Mouse (Mus musculus): ENCODE data around the gene Treml1. TPM values are rescaled to one million over a fixed set of nuclear protein-coding genes. Genes with fewer than 3 reads are reported as not detected.

Treml1 gene
- total and polyA plus RNA-seq, 3 experiments, result not detected

- Histone ChIP-seq H3K9me3 (replicated peaks; ENCODE audit: low read length) (no peaks in the 10 kb centered on the region), H3K36me3 (replicated peaks in 1 of 2; ENCODE audit: control insufficient read depth in 1 of 2, insufficient read depth in 1 of 2, low read length in 1 of 2) (peaks cover 0 to 7% of the 10 kb centered on the region in 2 experiments), H3K4me3 (replicated peaks in 1 of 3; ENCODE audit: low read depth in 2 of 3, low read length in 2 of 3, poor library complexity in 1 of 3) (no peak overlapping the region), H3K79me2 (replicated peaks; ENCODE audit: control insufficient read depth, extremely low read depth, insufficient read depth, poor library complexity, severe bottlenecking) (no peaks in the 10 kb centered on the region), H3K27ac (ENCODE audit: insufficient read depth, low read depth) (no peak overlapping the region), H3K9ac (ENCODE audit: insufficient read depth, low read depth) (no peak overlapping the region), H3K27me3 (replicated peaks) (peaks cover 5% of the 10 kb centered on the region), H3K4me2 (ENCODE audit: insufficient read depth, low read depth, poor library complexity, severe bottlenecking) (no peak overlapping the region), H3K4me1 (ENCODE audit: control insufficient read depth in 1 of 2, insufficient read depth in 2 of 2) (peaks cover 3 to 22% of the 10 kb centered on the region in 2 experiments; a peak in 3 of 4 replicates)
- DNase-seq (ENCODE audit: extremely low read depth), result no peak
- TF ChIP-seq MXI1 (IDR thresholded peaks at IDR 0.05; ENCODE audit: low read depth, low read length), result no peak
- no peak for TF ChIP-seq USF1 (IDR thresholded peaks at IDR 0.05; ENCODE audit: low read depth, low read length)
- no peak for TF ChIP-seq PAX5 (IDR thresholded peaks at IDR 0.05; ENCODE audit: low read length)
- TF ChIP-seq GABPA (IDR thresholded peaks at IDR 0.05; ENCODE audit: insufficient replicate concordance, low read depth, low read length), result no peak
- no peak for TF ChIP-seq TBP (conservative IDR thresholded peaks at IDR 0.05; ENCODE audit: low read depth, low read length)
- TF ChIP-seq ZNF384 (IDR thresholded peaks at IDR 0.05; ENCODE audit: low read depth, low read length), result no peak
- TF ChIP-seq ZMIZ1 (IDR thresholded peaks at IDR 0.05; ENCODE audit: low read depth, low read length), result no peak
- no peak for TF ChIP-seq CTCF (conservative IDR thresholded peaks at IDR 0.05 in 1 of 2, IDR thresholded peaks at IDR 0.05 in 1 of 2; ENCODE audit: low read depth in 2 of 2, low read length in 2 of 2)
- TF ChIP-seq CHD1 (IDR thresholded peaks at IDR 0.05; ENCODE audit: low read depth, low read length), result no peak
- no peak for TF ChIP-seq SMC3 (IDR thresholded peaks at IDR 0.05; ENCODE audit: low read depth, low read length)
- TF ChIP-seq IRF4 (IDR thresholded peaks at IDR 0.05; ENCODE audit: low read depth, low read length), result no peak
- no peak for TF ChIP-seq BHLHE40 (IDR thresholded peaks at IDR 0.05; ENCODE audit: low read depth, low read length)
- in situ Hi-C loops (cut with MboI; ENCODE audit: low pct_ligation_motif_present, low pct_unique_long_range_greater_than_20kb, low sequenced_read_pairs) (no loop called here), dilution Hi-C loops (cut with MboI; ENCODE audit: extremely low pct_ligation_motif_present, extremely low pct_unique_long_range_greater_than_20kb, low sequenced_read_pairs) (no loop called here)
Measured at GRCm38 (mm10) chr17:48325638-48326037, 34.1 kb upstream of the Treml1 start.

GRCm38 (mm10) chr17:48326656-48327055 lies 33.1 kb upstream of the Treml1 start:
- no peak for DNase-seq (ENCODE audit: extremely low read depth)
- Histone ChIP-seq H3K36me3 (replicated peaks in 1 of 2; ENCODE audit: control insufficient read depth in 1 of 2, insufficient read depth in 1 of 2, low read length in 1 of 2) (peaks cover 0 to 7% of the 10 kb centered on the region in 2 experiments), H3K4me2 (ENCODE audit: insufficient read depth, low read depth, poor library complexity, severe bottlenecking) (no peak overlapping the region), H3K79me2 (replicated peaks; ENCODE audit: control insufficient read depth, extremely low read depth, insufficient read depth, poor library complexity, severe bottlenecking) (no peaks in the 10 kb centered on the region), H3K9me3 (replicated peaks; ENCODE audit: low read length) (no peaks in the 10 kb centered on the region), H3K4me3 (replicated peaks in 1 of 3; ENCODE audit: low read depth in 2 of 3, low read length in 2 of 3, poor library complexity in 1 of 3) (no peak overlapping the region), H3K9ac (ENCODE audit: insufficient read depth, low read depth) (no peak overlapping the region), H3K27ac (ENCODE audit: insufficient read depth, low read depth) (no peak overlapping the region), H3K27me3 (replicated peaks) (peaks cover 8% of the 10 kb centered on the region), H3K4me1 (ENCODE audit: control insufficient read depth in 1 of 2, insufficient read depth in 2 of 2) (peaks cover 3 to 18% of the 10 kb centered on the region in 2 experiments; a peak in 3 of 4 replicates)
- dilution Hi-C loops (cut with MboI; ENCODE audit: extremely low pct_ligation_motif_present, extremely low pct_unique_long_range_greater_than_20kb, low sequenced_read_pairs), result no loop called here
- in situ Hi-C loops (cut with MboI; ENCODE audit: low pct_ligation_motif_present, low pct_unique_long_range_greater_than_20kb, low sequenced_read_pairs), result no loop called here
- TF ChIP-seq E2F4 (IDR thresholded peaks at IDR 0.05; ENCODE audit: insufficient replicate concordance, low read depth, low read length) (no peak), KAT2A (IDR thresholded peaks at IDR 0.05; ENCODE audit: insufficient replicate concordance, low read length) (no peak), NRF1 (IDR thresholded peaks at IDR 0.05; ENCODE audit: low read depth, low read length) (no peak), MYC (IDR thresholded peaks at IDR 0.05; ENCODE audit: low read depth, low read length) (no peak), JUN (IDR thresholded peaks at IDR 0.05; ENCODE audit: insufficient read depth, low read depth, low read length) (no peak), CHD2 (IDR thresholded peaks at IDR 0.05; ENCODE audit: low read length) (no peak), MXI1 (IDR thresholded peaks at IDR 0.05; ENCODE audit: low read depth, low read length) (no peak), BHLHE40 (IDR thresholded peaks at IDR 0.05; ENCODE audit: low read depth, low read length) (no peak), MEF2A (IDR thresholded peaks at IDR 0.05; ENCODE audit: borderline replicate concordance, low read depth, low read length) (no peak), MAX (IDR thresholded peaks at IDR 0.05; ENCODE audit: low read length) (no peak), MAFK (IDR thresholded peaks at IDR 0.05; ENCODE audit: insufficient replicate concordance, low read length) (no peak)

All from CH12.LX (cell line).